Mouse (Mus musculus) kidney, adult 2 months (tissue): ENCODE measurements at regions not wholly inside any gene's neighbourhood (a gene's known extent, or its start where the extent isn't known, plus 50 kb on each side); places are given as distances from the start of the nearest gene placed in this dataset.

Experiments
- CTCF ChIP-seq: fragments of 200-500 bp; conservative IDR thresholded peaks from 2 replicates; pipeline ENCODE4 v1.5.1; 2011; ENCODE audit warnings: low read depth, mild to moderate bottlenecking, control low read depth, low read length, moderate library complexity, mixed read lengths; ENCODE audit not compliant: insufficient read depth, insufficient read length
- POLR2A ChIP-seq: fragments of 200-500 bp; IDR thresholded peaks from one replicate; pipeline ENCODE4 v1.6.1; 2011; ENCODE audit warnings: low read depth, low read length, control low read depth

- TF ChIP-seq POLR2A (no peak), CTCF (no peak)
Observed at GRCm38 (mm10) chr5:64651407-64651806, 151.8 kb upstream of the Klf3 start.
